Comparison of ENCODE assay signal across 12 mouse cellular contexts in genomic region chr10:117666947-117667630, GRCm38 (mm10).
"Had no signal": no experiment of that assay in that cellular context is flagged by ENCODE, and none has a peak within 500 bp of the region (broad histone marks: within the 10 kb centered on the region; RNA-seq: fewer than 3 reads in every experiment).

No protein-coding gene starts in this region.

- DNase-seq: retina, postnatal 1 day; right cerebral cortex, adult 18-20 months; right cerebral cortex, postnatal 14 days; right cerebral cortex, postnatal 25 days; right cerebral cortex, postnatal 4 days; spleen, adult 18-20 months; thymus, adult 18-20 months; thymus, adult 2 months; thymus, postnatal 14 days; thymus, postnatal 25 days; thymus, postnatal 36 days; thymus, postnatal 4 days had no signal
